Comparison of ENCODE assay signal across 8 mouse cellular contexts in genomic region chr1:74027559-74028091, GRCm38 (mm10).
DNase-seq lines count a peak whose midpoint lies in the region; ATAC-seq lines count a peak whose summit lies in the region.

No protein-coding gene starts in this region.

- H3K27me3 ChIP-seq in forebrain, embryonic 14.5 days (replicated peaks; ENCODE audit: control insufficient read depth, insufficient read depth, low read length) = no peaks in the 10 kb centered on the region
- H3K27me3 ChIP-seq in limb, embryonic 12.5 days = no peaks in the 10 kb centered on the region
- H3K27me3 ChIP-seq in midbrain, embryonic 15.5 days (replicated peaks) = no peaks in the 10 kb centered on the region

- peaks cover 15% of the 10 kb centered on the region for H3K4me1 ChIP-seq in forebrain, embryonic 14.5 days (ENCODE audit: control insufficient read depth, insufficient read depth, low read length)
- peaks cover 93% of the 10 kb centered on the region for H3K4me1 ChIP-seq in limb, embryonic 12.5 days (replicated peaks)
- H3K4me1 ChIP-seq in midbrain, embryonic 15.5 days = peaks cover 13% of the 10 kb centered on the region

- H3K9ac ChIP-seq in forebrain, embryonic 14.5 days (ENCODE audit: low read length) = peak overlapping the region; percentile 22; the same call in 1 of the 2 replicates
- no peak overlapping the region; the same call in 1 of the 2 replicates for H3K9ac ChIP-seq in limb, embryonic 12.5 days (replicated peaks)
- H3K9ac ChIP-seq in midbrain, embryonic 15.5 days = no peak overlapping the region; the same call in 1 of the 2 replicates

- H3K36me3 ChIP-seq in forebrain, embryonic 14.5 days (ENCODE audit: control insufficient read depth, insufficient read depth, low read length) = no peaks in the 10 kb centered on the region
- no peaks in the 10 kb centered on the region for H3K36me3 ChIP-seq in limb, embryonic 12.5 days
- no peaks in the 10 kb centered on the region for H3K36me3 ChIP-seq in midbrain, embryonic 15.5 days (replicated peaks)

- H3K9me3 ChIP-seq in forebrain, embryonic 14.5 days (replicated peaks; ENCODE audit: control insufficient read depth, low read length) = no peaks in the 10 kb centered on the region
- no peaks in the 10 kb centered on the region for H3K9me3 ChIP-seq in limb, embryonic 12.5 days
- no peaks in the 10 kb centered on the region for H3K9me3 ChIP-seq in midbrain, embryonic 15.5 days

- no peak overlapping the region for H3K4me3 ChIP-seq in forebrain, embryonic 14.5 days (ENCODE audit: low read depth, low read length)
- H3K4me3 ChIP-seq in limb, embryonic 12.5 days (replicated peaks) = no peak overlapping the region
- H3K4me3 ChIP-seq in midbrain, embryonic 15.5 days = no peak overlapping the region

- ATAC-seq in forebrain, embryonic 14.5 days = peak; percentile 40; the same call in 1 of the 2 replicates
- ATAC-seq in limb, embryonic 12.5 days (ENCODE audit: insufficient number of reproducible peaks, insufficient read depth, low FRiP score, low TSS enrichment, low read depth) = no peak
- peak; percentile 45 for ATAC-seq in midbrain, embryonic 15.5 days (replicated peaks)

- no peak overlapping the region for H3K4me2 ChIP-seq in forebrain, embryonic 14.5 days (ENCODE audit: low read length)
- peak overlapping the region; percentile 18; the same call in 1 of the 2 replicates for H3K4me2 ChIP-seq in limb, embryonic 12.5 days
- H3K4me2 ChIP-seq in midbrain, embryonic 15.5 days = no peak overlapping the region

- H3K27ac ChIP-seq in forebrain, embryonic 14.5 days (ENCODE audit: low read depth, low read length) = peak overlapping the region; percentile 50; the same call in 1 of the 2 replicates
- peak overlapping the region; percentile 78 for H3K27ac ChIP-seq in limb, embryonic 12.5 days
- peak overlapping the region; percentile 63 for H3K27ac ChIP-seq in midbrain, embryonic 15.5 days

- DNase-seq in 3134 (ENCODE audit: extremely low read depth, insufficient read length, low spot score) (peak; percentile 75), NIH3T3 (ENCODE audit: low read depth) (peak; percentile 90)
- DNase-seq in forebrain, embryonic 14.5 days (ENCODE audit: low spot score) = peak; percentile 36
- peak; percentile 79 for DNase-seq in heart, postnatal 4 days
- no peak for DNase-seq in layer of hippocampus, adult 8-10 months (ENCODE audit: low spot score in 2 of 2)
- DNase-seq in right cerebral cortex, postnatal 14 days = no peak

- 48% methylated on average over 11 of the region's 11 CpGs for WGBS in forebrain, embryonic 14.5 days
- 18% methylated on average over 11 of the region's 11 CpGs for WGBS in limb, embryonic 12.5 days
- 50% methylated on average over 11 of the region's 11 CpGs for WGBS in midbrain, embryonic 15.5 days

Comparison
In these comparisons a context has a peak if more than half of its experiments do, and no peak if none do; other contexts are left out.
1. DNase-seq: peak in 3134 (single experiment), NIH3T3 (single experiment), forebrain, embryonic 14.5 days (single experiment) and heart, postnatal 4 days (single experiment); none in layer of hippocampus, adult 8-10 months (0 of 2) and right cerebral cortex, postnatal 14 days (single experiment).
2. Peak in every context shown above with its lines, with median percentiles within 50 percentile points of each other: H3K27ac ChIP-seq.